Mouse (Mus musculus) neural tube, postnatal 0 days (tissue): ENCODE data around the gene 9530053A07Rik. TPM values are rescaled to one million over a fixed set of nuclear protein-coding genes. Genes with fewer than 3 reads are reported as not detected.

Experiments used
- polyA plus RNA-seq: library from polyadenylated mRNA; unstranded; fragments of >200 nt; fragmentation: Nextera tagmentation; extraction: Ambion mirVana; gene quantifications from 2 replicates; pipeline ENCODE4 v1.2.1, GENCODE M21; 2015

9530053A07Rik gene
- polyA plus RNA-seq = 0.06 and 0.09 TPM in 2 replicates

DNA sequence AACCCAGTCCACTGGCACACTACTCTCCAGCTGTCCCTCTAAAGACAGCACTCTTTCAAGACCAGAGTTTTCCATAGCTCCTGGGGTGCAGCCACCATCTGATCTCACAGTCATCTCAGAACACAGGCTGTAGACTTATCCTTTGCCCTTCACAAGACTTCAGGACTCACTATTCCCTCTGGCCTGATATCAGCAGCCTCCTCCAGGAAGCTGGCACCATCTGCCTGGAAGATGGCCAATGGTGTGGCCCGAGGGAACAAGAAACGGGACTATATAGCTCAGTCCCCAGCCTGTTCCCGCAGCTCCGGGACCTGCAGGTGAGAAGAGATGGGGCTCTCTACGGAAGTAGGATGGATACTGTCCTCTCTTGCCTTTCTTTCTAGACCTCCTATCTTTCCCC, at the start of gene 9530053A07Rik:
Gene 9530053A07Rik, plus strand, starts transcription at position 301 of the 400 bp plus-strand sequence.

DNA sequence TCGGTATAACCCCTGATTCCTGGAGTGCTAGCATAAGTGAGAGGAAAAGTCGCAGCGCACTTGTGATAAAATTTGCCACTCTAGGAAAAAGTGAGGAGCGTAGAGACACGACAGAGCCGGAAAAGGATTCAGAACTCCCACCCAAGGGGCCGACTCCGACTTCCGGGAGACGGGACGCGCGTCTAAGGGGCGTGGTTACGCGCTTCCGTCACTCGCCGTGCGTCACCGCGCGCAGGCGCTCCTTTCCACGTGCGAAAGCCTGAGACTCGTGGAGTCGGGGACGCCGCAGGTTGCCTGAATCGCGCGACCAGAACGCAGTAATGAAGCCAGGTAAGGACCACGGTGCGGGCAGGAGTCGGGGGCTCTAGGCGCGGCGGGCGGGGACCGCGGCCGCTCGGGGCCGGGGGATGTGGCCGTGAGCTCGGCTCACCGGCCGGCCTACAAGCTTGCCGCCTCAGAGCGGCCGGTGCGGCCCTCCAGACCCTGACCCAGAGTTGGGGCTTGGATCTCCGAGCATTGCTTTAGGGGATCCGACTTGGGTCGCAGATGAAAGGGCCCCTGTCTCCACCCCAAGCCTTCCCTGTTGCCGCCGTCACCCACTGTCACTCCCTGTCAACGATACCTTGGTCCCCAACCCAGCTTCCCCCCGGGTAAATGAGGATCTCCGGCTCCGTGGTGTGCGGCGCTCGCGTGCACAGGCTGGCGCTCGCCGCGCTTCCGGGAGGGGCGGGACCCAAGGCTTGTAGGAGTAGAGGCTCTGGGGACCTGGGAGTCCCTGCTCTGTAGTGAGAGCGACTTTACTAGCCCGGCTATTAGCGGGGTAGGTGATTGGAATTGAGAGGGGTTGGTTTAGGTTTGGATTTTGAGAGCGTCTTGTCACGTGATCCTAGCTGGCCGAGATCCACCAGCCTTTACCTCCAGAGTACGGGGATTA, 40.5 kb downstream of the 9530053A07Rik start, which contains the start of gene Fbl:
Gene Fbl, plus strand, starts transcription at position 222 of the 934 bp plus-strand sequence.

DNA sequence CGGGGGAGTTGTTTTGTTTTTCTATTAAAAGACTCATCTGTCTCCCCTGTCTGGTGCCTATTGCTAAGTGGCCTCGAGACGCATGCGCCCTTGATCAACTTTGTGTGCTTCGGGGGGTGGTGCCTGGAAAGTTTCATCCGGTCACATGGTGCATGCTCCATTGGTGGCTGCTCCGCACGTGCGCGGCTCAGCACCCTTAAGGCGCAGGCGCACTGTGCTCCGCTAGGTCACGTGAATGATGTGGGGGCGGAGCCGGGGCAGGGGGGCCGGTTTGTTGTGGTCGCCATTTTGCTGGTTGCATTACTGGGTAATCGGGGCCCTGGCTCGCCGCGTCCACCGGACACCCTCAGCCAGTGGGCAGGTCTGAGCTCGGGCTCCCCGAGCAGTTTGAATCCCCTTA, 50.0 kb downstream of the 9530053A07Rik start, which contains the start of gene Dyrk1b:
Gene Dyrk1b, plus strand, starts transcription at position 242 of the 400 bp plus-strand sequence.

Other genes with a start within 250 kb of the 9530053A07Rik start
- gene Zfp974, start 200.0 kb upstream of the 9530053A07Rik start, polyA plus RNA-seq = 6.3 and 7.6 TPM in 2 replicates
- 23.5 and 24.4 TPM in 2 replicates for gene Zfp780b, start 150.3 kb upstream of the 9530053A07Rik start, polyA plus RNA-seq
- 2.2 and 3.3 TPM in 2 replicates for gene Zfp850, start 115.4 kb upstream of the 9530053A07Rik start, polyA plus RNA-seq
- 242 and 253 TPM in 2 replicates for gene Psmc4, start 79.4 kb upstream of the 9530053A07Rik start, polyA plus RNA-seq
- gene Fcgbp, start 58.2 kb upstream of the 9530053A07Rik start, polyA plus RNA-seq = 0.98 and 1.0 TPM in 2 replicates
- gene Fbl, start 40.2 kb downstream of the 9530053A07Rik start, polyA plus RNA-seq = 61.6 and 68.4 TPM in 2 replicates
- gene Dyrk1b, start 50.0 kb downstream of the 9530053A07Rik start, polyA plus RNA-seq = 10.0 and 11.1 TPM in 2 replicates
- 32.0 and 49.2 TPM in 2 replicates for gene Eid2, start 138.4 kb downstream of the 9530053A07Rik start, polyA plus RNA-seq
- gene Eid2b, start 148.3 kb downstream of the 9530053A07Rik start, polyA plus RNA-seq = 43.2 and 45.7 TPM in 2 replicates
- 5.1 and 6.7 TPM in 2 replicates for gene Selenov, start 161.7 kb downstream of the 9530053A07Rik start, polyA plus RNA-seq
- gene Dll3, start 172.8 kb downstream of the 9530053A07Rik start, polyA plus RNA-seq = 20.4 and 21.8 TPM in 2 replicates
- 109 and 129 TPM in 2 replicates for gene Timm50, start 182.6 kb downstream of the 9530053A07Rik start, polyA plus RNA-seq
- 64.4 and 73.7 TPM in 2 replicates for gene Supt5, start 209.3 kb downstream of the 9530053A07Rik start, polyA plus RNA-seq
- 524 and 613 TPM in 2 replicates for gene Rps16, start 221.2 kb downstream of the 9530053A07Rik start, polyA plus RNA-seq
- 10.8 and 13.7 TPM in 2 replicates for gene Plekhg2, start 243.1 kb downstream of the 9530053A07Rik start, polyA plus RNA-seq